Mouse (Mus musculus) adrenal gland (tissue): ENCODE results near the gene Fcamr.

Experiments used
- intact Hi-C: fragments of 180-260 bp; cut with DNase I; formaldehyde crosslinking; loops from one replicate; pipeline ENCODE4 v1.15.1; 2025

The Fcamr gene

DNA sequence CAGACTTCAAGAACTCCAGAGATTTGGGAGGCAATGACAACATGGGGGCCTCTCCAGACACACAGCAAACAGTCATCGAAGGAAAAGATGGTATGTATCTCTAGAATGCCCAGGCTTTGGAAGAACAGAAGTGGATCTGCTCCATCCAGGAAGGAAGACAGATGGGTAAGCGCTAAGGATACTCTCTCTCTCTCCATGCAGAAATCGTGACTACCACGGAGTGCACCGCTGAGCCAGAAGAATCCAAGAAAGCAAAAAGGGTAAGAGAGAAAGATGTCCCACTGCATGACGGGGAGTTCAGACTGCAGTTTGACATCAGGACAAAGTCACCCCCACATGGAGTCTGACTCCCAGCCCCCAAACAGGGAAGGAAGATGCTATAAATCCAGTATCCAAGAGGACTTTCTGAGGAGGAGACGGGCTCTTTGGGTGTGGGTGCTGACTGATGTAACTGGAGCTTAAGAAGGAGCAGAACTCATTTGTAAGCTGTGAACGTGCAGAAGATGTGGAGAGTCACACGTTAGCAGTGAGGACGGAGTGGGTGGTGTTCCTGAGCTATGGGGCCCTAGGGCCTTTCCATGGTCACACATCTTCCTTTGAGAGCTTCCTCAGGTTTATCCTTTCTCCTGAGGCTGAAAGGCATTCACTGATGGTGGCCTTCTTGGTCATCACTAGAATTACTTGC, 49.0 kb downstream of the Fcamr start:
- intact Hi-C loops = no loop called here

DNA sequence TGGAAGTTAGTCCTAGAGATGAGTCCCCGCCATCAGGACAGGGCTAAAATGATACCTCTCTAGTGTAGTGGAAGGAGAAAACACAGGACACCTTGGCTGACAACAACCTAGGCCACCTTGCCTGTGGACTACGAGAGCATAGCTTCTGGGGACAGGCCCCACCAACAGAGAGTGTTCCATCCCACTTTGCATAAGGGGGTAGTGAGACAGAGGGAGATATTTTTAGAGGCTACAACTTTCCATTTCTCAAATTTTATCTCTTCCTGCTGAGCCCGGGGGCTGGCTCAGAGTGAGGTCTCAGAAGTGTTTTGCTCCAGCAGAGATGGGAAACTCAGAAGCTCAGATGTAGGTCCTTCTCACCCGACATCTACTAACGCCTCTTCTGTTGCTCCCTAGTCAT, 49.7 kb downstream of the Fcamr start:
- intact Hi-C loops = no loop called here

DNA sequence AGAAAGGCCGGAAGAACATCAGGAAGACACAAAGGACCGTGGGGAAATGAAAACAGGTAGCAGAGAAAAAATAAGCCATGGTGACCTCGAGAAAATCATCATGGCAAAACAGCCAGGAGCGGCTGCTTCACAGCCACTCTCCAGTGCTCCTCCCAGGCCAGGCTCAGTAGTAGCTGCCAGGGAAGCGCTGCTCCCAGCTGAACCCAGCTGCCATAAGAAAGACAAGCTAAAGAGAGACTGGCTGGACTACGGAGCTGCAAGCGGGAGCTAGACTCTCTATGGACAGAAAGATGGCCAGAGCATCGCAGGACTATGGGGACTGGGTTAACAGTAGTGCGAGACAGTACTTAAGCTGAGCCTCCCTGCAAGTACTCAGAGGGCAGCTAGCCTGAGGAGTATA, 54.1 kb downstream of the Fcamr start:
- intact Hi-C loops = no loop called here

DNA sequence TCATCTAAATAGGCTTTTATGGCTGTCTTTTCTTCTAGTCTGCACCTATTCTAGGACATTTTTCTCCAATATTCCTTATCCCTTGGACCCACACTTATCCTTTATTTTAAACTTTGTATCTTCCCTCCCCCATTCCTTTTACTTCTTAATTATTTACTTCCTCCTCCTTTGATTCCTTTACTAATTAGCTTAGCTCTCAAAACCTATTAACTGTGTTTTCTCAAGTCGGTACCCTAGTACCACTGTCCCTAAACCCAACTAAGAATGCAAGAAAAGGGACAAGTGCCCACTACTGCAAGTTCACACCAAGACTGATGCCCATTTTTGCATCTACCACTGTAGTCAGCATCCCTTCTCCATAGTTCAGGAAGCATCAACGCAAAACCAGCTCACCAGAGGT, 55.0 kb downstream of the Fcamr start:
- intact Hi-C loops = no loop called here

DNA sequence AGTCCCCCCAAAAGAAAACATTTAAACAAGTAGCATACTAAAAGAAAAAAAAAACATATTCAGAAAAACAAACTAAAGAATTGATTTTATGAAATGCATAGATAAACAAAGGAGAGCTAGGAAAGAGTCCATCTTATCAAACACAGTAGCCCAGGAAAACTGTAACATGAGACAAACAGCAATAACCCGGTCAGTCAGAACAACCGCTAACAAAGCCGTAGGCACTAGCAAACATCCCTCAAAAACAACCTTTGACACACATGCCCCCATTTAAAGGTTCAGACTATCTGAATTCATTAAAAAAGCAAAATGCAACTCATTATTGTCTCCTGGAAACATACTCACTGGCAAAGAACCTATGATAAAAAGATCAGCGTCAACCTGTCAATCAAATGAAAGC, 56.8 kb downstream of the Fcamr start:
- intact Hi-C loops = no loop called here

DNA sequence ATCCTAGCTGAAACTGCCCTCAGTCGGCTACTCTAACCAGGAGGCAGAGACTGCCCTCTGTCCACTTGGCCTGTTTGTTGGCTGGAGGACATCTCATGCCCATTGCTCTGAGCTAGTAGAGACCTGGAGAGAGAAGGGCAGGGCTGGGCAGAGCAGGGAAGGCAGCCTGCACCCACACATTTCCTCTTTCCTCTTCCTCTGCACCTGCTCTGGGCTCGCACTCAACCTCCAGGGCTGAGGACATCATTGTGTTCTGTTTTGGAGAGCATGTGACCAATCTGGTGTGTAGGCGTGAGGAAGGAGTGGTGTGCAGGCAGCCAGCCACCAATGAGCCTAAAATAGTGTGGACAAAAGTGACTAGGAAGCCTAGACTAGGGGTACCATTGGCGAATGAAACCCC, 63.5 kb downstream of the Fcamr start:
- intact Hi-C loops = no loop called here
